Mouse (Mus musculus): ENCODE measurements around the gene 4930442H23Rik. TPM values are rescaled to one million over a fixed set of nuclear protein-coding genes. Genes with fewer than 3 reads are reported as not detected.
"Not testable (repeated sequence)": the region's sequence is repeated elsewhere in the genome, so short reads cannot be mapped to it uniquely, and the experiment has no call there.

Gene 4930442H23Rik
- polyA plus RNA-seq, 1 experiment = not detected

DNA sequence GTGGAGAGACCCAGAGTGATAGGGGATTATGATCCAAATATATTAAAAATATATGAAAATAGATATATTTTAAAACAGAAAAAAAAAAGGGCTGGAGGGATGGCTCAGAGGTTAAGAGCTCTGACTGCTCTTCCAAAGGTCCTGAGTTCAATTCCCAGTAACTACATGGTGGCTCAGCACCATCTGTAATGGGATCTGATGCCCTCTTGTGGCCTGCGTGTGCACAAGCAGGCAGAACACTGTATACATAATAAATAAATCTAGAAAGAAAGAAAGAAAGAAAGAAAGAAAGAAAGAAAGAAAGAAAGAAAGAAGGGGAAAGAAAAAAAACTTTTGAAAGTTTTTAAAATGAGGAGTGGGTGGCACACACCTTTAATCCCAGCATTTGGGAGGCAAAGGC lies 33.6 kb upstream of the 4930442H23Rik start:
- not testable (repeated sequence) for H3K4me3 ChIP-seq (ENCODE audit: insufficient read depth, low read length); H3K27ac ChIP-seq (ENCODE audit: insufficient read depth, low read depth, low read length)
- peaks cover 12% of the 10 kb centered on the region for H3K4me1 ChIP-seq (ENCODE audit: control insufficient read depth, insufficient read depth, low read length)
- TF ChIP-seq CTCF (IDR thresholded peaks at IDR 0.05; ENCODE audit: low read depth, low read length) = peak; percentile 29; the same call in 1 of the 2 replicates

DNA sequence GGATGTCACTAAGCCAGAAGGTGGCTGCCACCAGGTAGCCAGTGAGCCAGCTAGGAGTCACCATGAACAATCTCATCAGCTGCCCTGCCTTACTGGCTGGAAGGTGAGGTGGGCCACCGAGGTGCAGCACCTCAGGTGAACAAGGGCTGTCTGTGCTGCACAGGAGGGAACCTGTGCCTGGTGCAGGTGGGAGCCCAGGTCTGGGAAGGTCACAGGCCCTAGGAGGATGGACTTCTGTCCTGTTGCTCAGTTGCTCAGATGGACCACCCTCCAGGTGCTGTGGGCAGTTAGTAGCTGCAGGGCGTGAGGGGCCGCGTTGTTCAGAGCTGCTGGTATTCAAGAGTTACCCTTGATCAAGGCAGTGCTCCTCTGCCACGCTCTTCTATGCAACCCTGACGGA lies 33.2 kb upstream of the 4930442H23Rik start:
- Histone ChIP-seq H3K27ac (ENCODE audit: insufficient read depth, low read depth, low read length) (no peak overlapping the region), H3K4me3 (ENCODE audit: insufficient read depth, low read length) (no peak overlapping the region), H3K4me1 (ENCODE audit: control insufficient read depth, insufficient read depth, low read length) (peaks cover 7% of the 10 kb centered on the region)
- TF ChIP-seq POLR2A (IDR thresholded peaks at IDR 0.05; ENCODE audit: borderline replicate concordance, low read depth, low read length) = no peak
- no peak for TF ChIP-seq CTCF (IDR thresholded peaks at IDR 0.05; ENCODE audit: low read depth, low read length)

DNA sequence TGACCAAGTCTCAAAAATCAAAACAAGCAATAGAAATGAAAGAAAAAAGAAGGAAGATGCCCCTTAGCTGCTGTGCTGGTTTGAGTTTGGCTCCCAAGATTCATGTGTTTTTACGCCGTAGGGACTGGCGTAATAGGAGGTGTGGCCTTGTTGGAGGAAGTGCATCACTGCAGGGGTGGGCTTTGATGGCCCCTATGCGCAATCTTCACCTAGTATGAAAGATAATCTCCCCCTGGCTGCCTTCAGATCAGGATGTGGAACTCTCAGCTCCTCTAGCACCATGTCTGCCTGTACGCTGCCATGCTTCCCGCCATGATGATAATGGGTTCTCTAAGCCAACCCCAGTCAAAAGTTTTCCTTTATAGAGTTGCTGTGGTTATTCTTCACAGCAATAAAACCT lies 32.6 kb upstream of the 4930442H23Rik start:
- Histone ChIP-seq H3K27ac (ENCODE audit: insufficient read depth, low read depth, low read length) (no peak overlapping the region), H3K4me3 (ENCODE audit: insufficient read depth, low read length) (no peak overlapping the region), H3K4me1 (ENCODE audit: control insufficient read depth, insufficient read depth, low read length) (peaks cover 3% of the 10 kb centered on the region)
- TF ChIP-seq CTCF (IDR thresholded peaks at IDR 0.05; ENCODE audit: low read depth, low read length) (no peak), POLR2A (IDR thresholded peaks at IDR 0.05; ENCODE audit: borderline replicate concordance, low read depth, low read length) (no peak)

DNA sequence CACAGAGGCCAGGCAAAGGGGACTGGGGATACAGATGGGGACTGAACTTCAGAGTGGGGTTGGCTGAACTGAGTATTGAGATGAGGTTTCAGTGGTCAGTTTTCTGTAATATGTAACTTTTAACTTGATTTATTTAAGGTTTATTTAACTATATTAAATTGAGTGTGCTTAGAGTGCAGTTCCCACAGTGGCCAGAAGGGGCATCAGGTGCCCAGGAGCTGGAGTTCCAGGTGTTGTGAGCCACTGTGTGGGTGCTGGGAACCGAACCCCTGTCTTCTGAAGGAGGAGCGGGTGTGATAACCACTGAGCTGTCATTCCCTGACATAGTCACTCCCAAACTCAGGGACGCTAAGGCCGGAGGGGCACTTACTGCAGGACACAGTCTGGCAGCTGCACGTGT lies 26.5 kb upstream of the 4930442H23Rik start:
- no peak for TF ChIP-seq POLR2A (IDR thresholded peaks at IDR 0.05; ENCODE audit: borderline replicate concordance, low read depth, low read length)
- H3K4me3 ChIP-seq (ENCODE audit: insufficient read depth, low read length) = no peak overlapping the region
- no peaks in the 10 kb centered on the region for H3K4me1 ChIP-seq (ENCODE audit: control insufficient read depth, insufficient read depth, low read length)
- no peak overlapping the region for H3K27ac ChIP-seq (ENCODE audit: insufficient read depth, low read depth, low read length)

DNA sequence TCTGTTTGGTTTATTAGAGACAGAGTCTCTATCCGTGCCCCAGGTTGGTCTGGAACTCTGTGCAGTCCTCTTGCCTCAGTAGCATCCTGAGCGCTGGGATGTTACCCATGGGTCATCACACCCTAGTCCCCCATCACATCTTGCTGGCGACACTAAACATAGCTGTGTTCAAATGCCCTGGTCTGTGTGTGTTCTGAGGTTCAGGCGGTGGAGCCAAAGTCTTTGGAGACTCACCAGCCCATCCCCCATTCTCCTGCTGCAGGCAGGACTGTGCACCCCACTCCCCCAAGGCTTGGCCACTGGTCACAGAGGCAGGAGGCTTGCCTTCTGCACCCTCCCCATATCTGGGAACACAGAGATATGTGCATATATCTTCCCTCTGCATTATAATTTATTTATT lies 20.5 kb upstream of the 4930442H23Rik start:
- no peak overlapping the region for H3K27ac ChIP-seq (ENCODE audit: insufficient read depth, low read depth, low read length)
- no peak for TF ChIP-seq CTCF (IDR thresholded peaks at IDR 0.05; ENCODE audit: low read depth, low read length)
- TF ChIP-seq POLR2A (IDR thresholded peaks at IDR 0.05; ENCODE audit: borderline replicate concordance, low read depth, low read length) = no peak
- no peak overlapping the region for H3K4me3 ChIP-seq (ENCODE audit: insufficient read depth, low read length)
- H3K4me1 ChIP-seq (ENCODE audit: control insufficient read depth, insufficient read depth, low read length) = no peaks in the 10 kb centered on the region

DNA sequence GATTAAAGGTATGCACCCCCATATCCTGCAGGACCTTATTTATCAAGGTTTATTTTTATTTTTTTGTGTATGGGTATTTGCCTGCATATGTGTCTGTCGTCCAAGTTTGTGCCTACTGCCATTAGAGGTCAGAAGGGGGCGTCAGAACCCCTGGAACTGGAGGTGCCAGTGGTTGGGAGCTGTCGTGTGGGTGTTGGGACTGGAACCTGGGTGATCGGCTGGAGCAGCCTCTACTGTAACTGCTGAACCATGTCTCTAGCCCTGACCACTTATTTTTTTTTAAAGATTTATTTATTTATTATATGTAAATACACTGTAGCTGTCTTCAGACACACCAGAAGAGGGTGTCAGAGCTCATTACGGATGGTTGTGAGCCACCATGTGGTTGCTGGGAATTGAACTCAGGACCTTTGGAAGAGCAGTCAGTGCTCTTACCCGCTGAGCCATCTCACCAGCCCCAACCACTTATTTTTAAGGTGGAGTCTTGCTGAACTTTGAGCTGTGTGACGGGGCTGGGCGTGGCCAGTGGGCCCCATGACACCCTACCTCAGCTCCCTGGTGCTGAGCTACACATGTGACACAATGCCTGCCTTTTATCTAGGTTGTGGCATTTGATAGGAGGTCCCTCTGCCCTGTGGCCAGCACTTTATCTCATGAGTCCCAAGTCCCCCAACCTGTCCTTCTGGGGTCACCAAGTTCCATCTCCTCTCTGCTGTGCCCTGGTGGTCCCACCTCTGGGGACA lies 19.5 kb upstream of the 4930442H23Rik start:
- Histone ChIP-seq H3K27ac (ENCODE audit: insufficient read depth, low read depth, low read length) (no peak overlapping the region), H3K4me3 (ENCODE audit: insufficient read depth, low read length) (no peak overlapping the region), H3K4me1 (ENCODE audit: control insufficient read depth, insufficient read depth, low read length) (no peaks in the 10 kb centered on the region)
- no peak for TF ChIP-seq CTCF (IDR thresholded peaks at IDR 0.05; ENCODE audit: low read depth, low read length)
- no peak for TF ChIP-seq POLR2A (IDR thresholded peaks at IDR 0.05; ENCODE audit: borderline replicate concordance, low read depth, low read length)

DNA sequence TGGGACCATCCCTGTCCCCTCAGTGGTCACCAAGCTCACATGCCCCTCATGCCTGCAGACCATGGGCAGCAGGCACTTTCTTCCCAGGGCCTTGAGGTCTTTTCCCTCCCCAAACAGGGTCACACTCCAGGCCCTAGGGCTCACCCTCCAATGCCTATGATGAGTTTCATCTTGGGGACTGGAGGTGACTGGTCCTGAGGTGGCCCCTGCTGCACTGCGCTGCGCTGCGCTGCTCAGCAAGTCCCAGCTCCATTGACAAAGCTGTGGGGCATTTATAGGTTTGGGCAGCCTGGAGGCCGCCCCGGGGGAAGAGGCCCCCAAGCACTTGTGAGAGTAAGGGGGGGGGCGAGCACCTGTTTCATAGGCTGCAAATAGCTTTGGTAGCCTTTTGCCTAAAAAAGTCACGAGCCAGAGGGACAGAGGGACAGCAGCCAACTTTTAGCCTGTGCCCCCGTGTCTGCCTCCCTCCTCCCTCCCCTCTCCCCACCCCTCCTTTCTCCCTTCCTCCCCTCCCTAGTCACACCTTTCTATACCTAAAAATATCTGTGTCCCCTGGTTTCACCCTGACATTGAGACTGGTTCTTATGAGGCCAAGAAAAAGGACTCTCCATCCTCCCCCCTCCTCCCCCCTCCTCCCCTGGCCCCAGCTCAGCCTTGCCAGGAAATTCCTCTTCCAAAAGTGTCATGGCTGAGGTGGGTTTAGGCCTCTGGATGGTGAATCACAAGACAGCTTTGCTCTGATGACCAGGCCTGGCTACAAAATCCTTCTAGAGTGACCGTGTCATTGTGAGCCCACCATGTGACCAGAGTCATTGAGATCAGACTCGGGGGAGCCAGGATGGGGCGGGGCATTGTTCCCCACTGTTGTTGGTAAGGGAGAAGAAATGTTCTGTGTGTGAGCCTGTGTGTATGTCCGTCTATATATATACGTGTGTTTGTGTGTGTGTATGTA lies 18.4 kb upstream of the 4930442H23Rik start, which contains the start of gene Nmrk2:
Gene Nmrk2 (minus strand): TSS at position 245 of the 952 bp plus-strand sequence.
- no peak for TF ChIP-seq POLR2A (IDR thresholded peaks at IDR 0.05; ENCODE audit: borderline replicate concordance, low read depth, low read length)
- no peak for TF ChIP-seq CTCF (IDR thresholded peaks at IDR 0.05; ENCODE audit: low read depth, low read length)
- H3K27ac ChIP-seq (ENCODE audit: insufficient read depth, low read depth, low read length) = no peak within 1 kb of the TSS
- H3K4me1 ChIP-seq (ENCODE audit: control insufficient read depth, insufficient read depth, low read length) = no peaks in the 10 kb centered on the region
- H3K4me3 ChIP-seq (ENCODE audit: insufficient read depth, low read length) = no peak within 1 kb of the TSS

DNA sequence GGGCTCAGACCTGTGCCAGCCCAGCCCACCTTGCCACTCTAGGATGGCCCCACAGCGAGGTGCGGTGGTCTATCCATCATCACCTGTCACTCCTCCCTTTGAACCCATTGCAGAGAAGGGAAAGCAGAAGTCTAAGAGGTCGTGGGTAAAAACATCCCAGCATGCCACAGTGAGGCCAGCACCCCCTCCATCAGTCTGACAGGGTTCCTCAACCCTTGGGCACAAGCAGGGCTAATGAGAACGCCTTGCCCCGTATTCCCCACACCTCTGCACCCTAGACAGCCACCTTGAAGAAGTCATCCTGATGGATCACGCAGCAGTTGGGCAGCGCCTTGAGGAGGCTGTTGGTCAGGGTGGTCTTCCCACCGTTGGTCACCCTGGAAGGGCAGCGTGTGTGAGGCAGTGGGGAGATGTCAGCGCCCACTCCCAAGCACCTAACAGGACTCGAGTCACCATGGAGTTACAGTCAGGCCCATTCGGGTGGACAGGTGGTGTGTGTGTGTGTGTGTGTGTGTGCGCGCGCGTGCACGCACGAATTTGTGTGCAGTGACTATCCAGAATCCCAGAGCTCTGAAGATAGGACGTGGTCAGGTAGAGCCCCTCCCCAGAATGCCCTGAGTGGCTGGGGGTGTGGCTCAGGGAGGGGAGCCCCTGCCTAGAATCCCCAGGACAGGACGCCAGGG lies 17.1 kb upstream of the 4930442H23Rik start:
- Histone ChIP-seq H3K4me1 (ENCODE audit: control insufficient read depth, insufficient read depth, low read length) (no peaks in the 10 kb centered on the region), H3K4me3 (ENCODE audit: insufficient read depth, low read length) (no peak overlapping the region), H3K27ac (ENCODE audit: insufficient read depth, low read depth, low read length) (no peak overlapping the region)
- TF ChIP-seq CTCF (IDR thresholded peaks at IDR 0.05; ENCODE audit: low read depth, low read length) (no peak), POLR2A (IDR thresholded peaks at IDR 0.05; ENCODE audit: borderline replicate concordance, low read depth, low read length) (no peak)

DNA sequence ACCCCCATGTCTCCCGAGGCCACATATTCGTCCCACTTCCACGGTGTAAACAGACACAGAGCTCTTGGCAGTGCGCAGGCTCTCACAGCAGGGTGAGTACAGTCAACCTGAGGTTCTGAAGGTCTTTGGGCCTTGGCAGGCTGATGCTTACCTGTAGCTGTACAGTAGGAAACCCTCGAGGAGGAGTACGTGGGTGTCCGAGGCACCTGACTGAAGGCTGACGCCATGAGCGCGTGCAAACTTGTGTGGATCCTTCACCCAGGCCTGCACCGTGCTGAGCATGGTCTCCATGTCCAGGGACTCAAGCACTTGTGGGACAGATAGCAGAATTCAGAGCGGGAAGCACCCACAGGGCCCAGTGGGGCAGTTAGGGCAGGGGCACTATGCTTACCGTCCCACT lies 16.5 kb upstream of the 4930442H23Rik start:
- Histone ChIP-seq H3K27ac (ENCODE audit: insufficient read depth, low read depth, low read length) (no peak overlapping the region), H3K4me1 (ENCODE audit: control insufficient read depth, insufficient read depth, low read length) (no peaks in the 10 kb centered on the region), H3K4me3 (ENCODE audit: insufficient read depth, low read length) (no peak overlapping the region)
- TF ChIP-seq POLR2A (IDR thresholded peaks at IDR 0.05; ENCODE audit: borderline replicate concordance, low read depth, low read length) = no peak
- no peak for TF ChIP-seq CTCF (IDR thresholded peaks at IDR 0.05; ENCODE audit: low read depth, low read length)

Measured in bone marrow macrophage, adult 2 months (primary cell).